Mouse (Mus musculus): Measurements from ENCODE around the gene Zdhhc8.

DNA sequence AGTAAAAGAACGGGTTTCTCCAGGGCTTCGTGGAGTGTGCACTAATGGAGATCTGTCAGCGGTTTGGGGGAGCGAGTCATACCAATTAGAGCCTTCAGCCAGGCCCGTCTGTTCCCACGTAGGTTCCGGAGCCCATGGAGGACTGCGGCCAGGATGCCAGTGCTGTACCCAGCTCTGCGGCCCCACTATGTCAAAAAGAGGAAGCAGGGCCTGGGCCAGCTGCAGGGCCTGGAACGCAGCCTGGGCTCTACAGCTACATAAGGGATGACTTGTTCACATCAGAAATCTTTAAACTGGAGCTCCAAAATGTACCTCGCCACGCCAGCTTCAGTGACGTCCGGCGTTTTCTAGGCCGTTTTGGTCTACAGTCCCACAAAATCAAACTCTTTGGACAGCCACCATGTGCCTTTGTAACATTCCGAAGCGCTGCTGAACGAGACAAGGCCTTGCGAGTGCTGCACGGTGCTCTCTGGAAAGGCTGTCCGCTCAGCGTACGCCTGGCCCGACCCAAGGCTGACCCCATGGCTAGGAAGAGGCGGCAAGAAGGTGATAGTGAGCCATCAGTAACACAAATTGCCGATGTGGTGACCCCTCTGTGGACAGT, 14.5 kb upstream of the Zdhhc8 start:
- no peak for TF ChIP-seq CTCF (IDR thresholded peaks at IDR 0.05; ENCODE audit: insufficient read depth, low read length)
- no peak for TF ChIP-seq POLR2A (IDR thresholded peaks at IDR 0.05; ENCODE audit: borderline replicate concordance, extremely low read depth, low read depth, low read length)

Measured in lung, adult 2 months (tissue).